Mouse (Mus musculus): ENCODE data around the gene Slco1a5.

DNA sequence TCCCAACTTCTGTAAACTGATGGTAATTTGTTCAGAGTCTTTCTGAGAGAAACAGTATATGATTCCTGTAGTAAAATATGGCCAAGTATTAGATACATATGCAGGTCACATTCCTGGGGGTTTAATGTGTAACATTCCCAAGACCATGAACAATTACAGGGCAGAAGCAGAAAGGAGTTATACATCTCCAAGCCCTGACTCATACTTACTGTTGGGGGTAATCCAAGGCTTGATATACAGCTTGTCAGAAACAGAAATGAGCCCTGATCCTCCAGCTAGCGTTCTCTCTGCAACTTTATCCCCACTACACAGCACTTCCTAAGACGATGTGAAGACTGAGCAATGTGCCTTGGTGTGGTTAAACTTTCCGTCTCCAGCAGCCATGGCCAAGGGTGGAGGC, 44.8 kb upstream of the Slco1a5 start:
- TF ChIP-seq CTCF (conservative IDR thresholded peaks at IDR 0.05; ENCODE audit: low read length) (no peak), NANOG (IDR thresholded peaks at IDR 0.05; ENCODE audit: borderline replicate concordance, low read length) (no peak)
